Mouse (Mus musculus): ENCODE data around the gene Car15. TPM values are rescaled to one million over a fixed set of nuclear protein-coding genes. Genes with fewer than 3 reads are reported as not detected.
A peak's percentile ranks its signal among the peaks of the same experiment; 100 is the strongest.

The Car15 gene
- polyA plus RNA-seq, 1 experiment from 2014 or later, result 2.7 TPM

GRCm38 (mm10) chr16:17802839-17803674 lies 35.1 kb downstream of the Car15 start:
- peaks cover 11% of the 10 kb centered on the region; the same call in 1 of the 2 replicates for H3K36me3 ChIP-seq (ENCODE audit: control insufficient read depth, insufficient read depth, low read length)
- no peak overlapping the region for H3K27ac ChIP-seq (ENCODE audit: low read depth)
- H3K4me3 ChIP-seq (ENCODE audit: low read depth, low read length), result peak overlapping the region; percentile 22
- peaks cover 63% of the 10 kb centered on the region for H3K27me3 ChIP-seq (replicated peaks; ENCODE audit: control insufficient read depth, insufficient read depth, low read length)
- peak; percentile 75 for DNase-seq (ENCODE audit: low spot score)
- H3K4me2 ChIP-seq (ENCODE audit: low read length), result peak overlapping the region; percentile 45
- H3K9ac ChIP-seq (ENCODE audit: low read length), result peak overlapping the region; percentile 27; the same call in 1 of the 2 replicates
- no peaks in the 10 kb centered on the region for H3K9me3 ChIP-seq (ENCODE audit: control insufficient read depth, low read length)
- peaks cover 72% of the 10 kb centered on the region for H3K4me1 ChIP-seq (replicated peaks; ENCODE audit: control insufficient read depth, insufficient read depth, low read length)
- WGBS, result 19% methylated on average over 83 of the region's 83 CpGs
- no peak for ATAC-seq (replicated peaks; ENCODE audit: low FRiP score, low TSS enrichment, low read depth)

GRCm38 (mm10) chr16:17802456-17802838 lies 35.7 kb downstream of the Car15 start:
- Histone ChIP-seq H3K9ac (ENCODE audit: low read length) (no peak overlapping the region), H3K27me3 (replicated peaks; ENCODE audit: control insufficient read depth, insufficient read depth, low read length) (peaks cover 63% of the 10 kb centered on the region), H3K27ac (ENCODE audit: low read depth) (no peak overlapping the region), H3K4me2 (ENCODE audit: low read length) (peak overlapping the region; percentile 45), H3K36me3 (ENCODE audit: control insufficient read depth, insufficient read depth, low read length) (peaks cover 9% of the 10 kb centered on the region; the same call in 1 of the 2 replicates), H3K4me1 (replicated peaks; ENCODE audit: control insufficient read depth, insufficient read depth, low read length) (peaks cover 67% of the 10 kb centered on the region), H3K9me3 (ENCODE audit: control insufficient read depth, low read length) (no peaks in the 10 kb centered on the region), H3K4me3 (ENCODE audit: low read depth, low read length) (peak overlapping the region; percentile 22)
- ATAC-seq (replicated peaks; ENCODE audit: low FRiP score, low TSS enrichment, low read depth) (no peak), DNase-seq (ENCODE audit: low spot score) (peak; percentile 70)
- WGBS, result 30% methylated on average over 18 of the region's 18 CpGs

- no peak overlapping the region for H3K4me2 ChIP-seq (ENCODE audit: low read length)
- no peaks in the 10 kb centered on the region for H3K9me3 ChIP-seq (ENCODE audit: control insufficient read depth, low read length)
- H3K27me3 ChIP-seq (replicated peaks; ENCODE audit: control insufficient read depth, insufficient read depth, low read length), result peaks cover 63% of the 10 kb centered on the region
- H3K9ac ChIP-seq (ENCODE audit: low read length), result no peak overlapping the region
- H3K4me3 ChIP-seq (ENCODE audit: low read depth, low read length), result no peak overlapping the region
- H3K27ac ChIP-seq (ENCODE audit: low read depth), result no peak overlapping the region
- DNase-seq (ENCODE audit: low spot score) (peak; percentile 59), ATAC-seq (replicated peaks; ENCODE audit: low FRiP score, low TSS enrichment, low read depth) (no peak)
- H3K36me3 ChIP-seq (ENCODE audit: control insufficient read depth, insufficient read depth, low read length), result peaks cover 9% of the 10 kb centered on the region; the same call in 1 of the 2 replicates
- 23% methylated on average over 7 of the region's 7 CpGs for WGBS
- peaks cover 63% of the 10 kb centered on the region for H3K4me1 ChIP-seq (replicated peaks; ENCODE audit: control insufficient read depth, insufficient read depth, low read length)
These were observed 36.2 kb downstream of the Car15 start for GRCm38 (mm10) chr16:17801777-17802455.

GRCm38 (mm10) chr16:17799584-17799983 lies 38.6 kb downstream of the Car15 start:
- Histone ChIP-seq H3K27me3 (replicated peaks; ENCODE audit: control insufficient read depth, insufficient read depth, low read length) (peaks cover 47% of the 10 kb centered on the region), H3K4me1 (replicated peaks; ENCODE audit: control insufficient read depth, insufficient read depth, low read length) (peaks cover 58% of the 10 kb centered on the region), H3K4me2 (ENCODE audit: low read length) (peak overlapping the region; percentile 67), H3K36me3 (ENCODE audit: control insufficient read depth, insufficient read depth, low read length) (peaks cover 9% of the 10 kb centered on the region; the same call in 1 of the 2 replicates), H3K9ac (ENCODE audit: low read length) (no peak overlapping the region), H3K27ac (ENCODE audit: low read depth) (no peak overlapping the region), H3K9me3 (ENCODE audit: control insufficient read depth, low read length) (no peaks in the 10 kb centered on the region), H3K4me3 (ENCODE audit: low read depth, low read length) (no peak overlapping the region)
- ATAC-seq (replicated peaks; ENCODE audit: low FRiP score, low TSS enrichment, low read depth) (no peak), DNase-seq (ENCODE audit: low spot score) (no peak)

GRCm38 (mm10) chr16:17798321-17799180 lies 39.6 kb downstream of the Car15 start:
- Histone ChIP-seq H3K36me3 (ENCODE audit: control insufficient read depth, insufficient read depth, low read length) (peaks cover 8% of the 10 kb centered on the region; the same call in 1 of the 2 replicates), H3K4me2 (ENCODE audit: low read length) (peak overlapping the region; percentile 67), H3K4me1 (replicated peaks; ENCODE audit: control insufficient read depth, insufficient read depth, low read length) (peaks cover 48% of the 10 kb centered on the region), H3K4me3 (ENCODE audit: low read depth, low read length) (peak overlapping the region; percentile 71), H3K27me3 (replicated peaks; ENCODE audit: control insufficient read depth, insufficient read depth, low read length) (peaks cover 39% of the 10 kb centered on the region), H3K9ac (ENCODE audit: low read length) (peak overlapping the region; percentile 90), H3K9me3 (ENCODE audit: control insufficient read depth, low read length) (no peaks in the 10 kb centered on the region), H3K27ac (ENCODE audit: low read depth) (peak overlapping the region; percentile 94)
- DNase-seq (ENCODE audit: low spot score) (peak; percentile 79), ATAC-seq (replicated peaks; ENCODE audit: low FRiP score, low TSS enrichment, low read depth) (peak; percentile 50)
- WGBS, result 3% methylated on average over 30 of the region's 45 CpGs

- Histone ChIP-seq H3K9ac (ENCODE audit: low read length) (peak overlapping the region; percentile 90), H3K27ac (ENCODE audit: low read depth) (peak overlapping the region; percentile 94), H3K4me1 (replicated peaks; ENCODE audit: control insufficient read depth, insufficient read depth, low read length) (peaks cover 41% of the 10 kb centered on the region), H3K4me2 (ENCODE audit: low read length) (peak overlapping the region; percentile 67), H3K9me3 (ENCODE audit: control insufficient read depth, low read length) (no peaks in the 10 kb centered on the region), H3K36me3 (ENCODE audit: control insufficient read depth, insufficient read depth, low read length) (peaks cover 5% of the 10 kb centered on the region), H3K4me3 (ENCODE audit: low read depth, low read length) (peak overlapping the region; percentile 71), H3K27me3 (replicated peaks; ENCODE audit: control insufficient read depth, insufficient read depth, low read length) (peaks cover 32% of the 10 kb centered on the region)
- 2% methylated on average over 29 of the region's 29 CpGs for WGBS
- DNase-seq (ENCODE audit: low spot score), result peak; percentile 83
- ATAC-seq (replicated peaks; ENCODE audit: low FRiP score, low TSS enrichment, low read depth), result peak; percentile 3; the same call in 1 of the 2 replicates
These were observed 40.3 kb downstream of the Car15 start for GRCm38 (mm10) chr16:17797812-17798311.

GRCm38 (mm10) chr16:17796971-17797811 lies 41.0 kb downstream of the Car15 start, which contains the start of gene Scarf2:
Gene Scarf2, plus strand, starts transcription at chr16:17797282.
- peak; percentile 84 for DNase-seq (ENCODE audit: low spot score)
- Histone ChIP-seq H3K27ac (ENCODE audit: low read depth) (peak within 1 kb of the TSS; percentile 94), H3K9me3 (ENCODE audit: control insufficient read depth, low read length) (no peaks in the 10 kb centered on the region), H3K9ac (ENCODE audit: low read length) (peak within 1 kb of the TSS; percentile 90), H3K4me2 (ENCODE audit: low read length) (peak within 1 kb of the TSS; percentile 67), H3K36me3 (ENCODE audit: control insufficient read depth, insufficient read depth, low read length) (peaks cover 10% of the 10 kb centered on the region), H3K27me3 (replicated peaks; ENCODE audit: control insufficient read depth, insufficient read depth, low read length) (peaks cover 26% of the 10 kb centered on the region), H3K4me3 (ENCODE audit: low read depth, low read length) (peak within 1 kb of the TSS; percentile 71), H3K4me1 (replicated peaks; ENCODE audit: control insufficient read depth, insufficient read depth, low read length) (peaks cover 34% of the 10 kb centered on the region)
- ATAC-seq (replicated peaks; ENCODE audit: low FRiP score, low TSS enrichment, low read depth), result peak; percentile 70
- under 1% methylated on average over 67 of the region's 81 CpGs for WGBS
